8 mouse cellular contexts compared by ENCODE assay signal in the genomic region with DNA sequence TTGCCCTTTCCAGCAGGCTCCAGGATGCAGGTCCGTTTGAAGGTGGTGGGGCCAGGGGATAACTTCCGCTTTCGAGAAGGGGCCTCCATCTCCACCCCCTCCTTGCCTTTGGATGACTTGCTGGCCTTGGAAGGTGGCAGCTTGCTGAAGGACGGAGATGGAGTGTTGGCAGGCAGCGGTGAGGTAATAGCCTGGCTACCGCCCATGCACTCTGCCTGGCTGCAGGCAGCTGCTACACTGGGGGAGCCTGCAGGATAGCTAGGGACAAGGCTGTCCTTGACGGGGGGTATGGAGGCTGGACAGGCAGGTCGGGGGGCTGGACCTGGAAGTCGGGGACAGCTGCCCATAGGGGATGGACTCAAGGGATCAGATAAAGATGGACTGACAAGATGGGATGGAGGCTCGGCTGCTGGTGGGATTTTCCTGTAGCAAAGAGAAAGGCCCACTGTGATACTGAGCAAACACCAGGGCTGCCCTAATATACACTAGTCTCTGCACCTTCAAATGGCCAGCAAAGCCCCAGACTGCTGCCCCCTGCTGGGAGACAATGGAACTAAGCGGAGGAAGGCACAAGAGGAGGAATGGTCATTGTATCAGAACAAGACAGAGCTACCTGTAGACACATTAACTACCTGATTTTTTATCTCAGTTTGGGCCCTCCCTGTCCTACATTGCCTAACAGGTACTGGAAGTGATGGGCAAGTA. TPM values are rescaled to one million over a fixed set of nuclear protein-coding genes. Genes with fewer than 3 reads are reported as not detected.
A peak's percentile ranks its signal among the peaks of the same experiment; 100 is the strongest.
DNase-seq lines count a peak whose midpoint lies in the region; ATAC-seq lines count a peak whose summit lies in the region.

No protein-coding gene starts in this region.

- no peak overlapping the region for H3K4me2 ChIP-seq in intestine, embryonic 14.5 days (ENCODE audit: low read length)
- H3K4me2 ChIP-seq in intestine, embryonic 15.5 days (replicated peaks) = no peak overlapping the region

- WGBS in intestine, embryonic 14.5 days = 82% methylated on average over 11 of the region's 11 CpGs
- WGBS in intestine, embryonic 15.5 days = 82% methylated on average over 11 of the region's 11 CpGs
- WGBS in heart, embryonic 10.5 days = 76% methylated on average over 11 of the region's 11 CpGs

- H3K9ac ChIP-seq in intestine, embryonic 14.5 days (ENCODE audit: low read length) = no peak overlapping the region
- no peak overlapping the region for H3K9ac ChIP-seq in intestine, embryonic 15.5 days

- peak; percentile 95 for DNase-seq in intestine, embryonic 14.5 days (ENCODE audit: low spot score)
- peak; percentile 76 for DNase-seq in R1 (ENCODE audit: low read depth, low spot score)
- DNase-seq in cerebellum, postnatal 10 days = peak; percentile 92 to 94
- DNase-seq in heart, embryonic 10.5 days (ENCODE audit: low spot score) = peak; percentile 89
- DNase-seq in layer of hippocampus, postnatal 10 days (ENCODE audit: low spot score in 2 of 2) = peak; percentile 86
- peak; percentile 72 for DNase-seq in mesoderm, embryonic 11.5 days (ENCODE audit: low read depth, low spot score)
- peak; percentile 81 to 95 for DNase-seq in spleen, postnatal 4 days (ENCODE audit: low spot score in 2 of 2)

- no peak overlapping the region for H3K27ac ChIP-seq in intestine, embryonic 14.5 days (ENCODE audit: low read depth)
- no peak overlapping the region for H3K27ac ChIP-seq in intestine, embryonic 15.5 days
- no peak overlapping the region for H3K27ac ChIP-seq in heart, embryonic 10.5 days

- peaks cover 56% of the 10 kb centered on the region for H3K36me3 ChIP-seq in intestine, embryonic 14.5 days (ENCODE audit: control insufficient read depth, insufficient read depth, low read length)
- peaks cover 16% of the 10 kb centered on the region for H3K36me3 ChIP-seq in intestine, embryonic 15.5 days
- peaks cover 70% of the 10 kb centered on the region for H3K36me3 ChIP-seq in heart, embryonic 10.5 days

- peaks cover 13% of the 10 kb centered on the region for H3K4me1 ChIP-seq in intestine, embryonic 14.5 days (replicated peaks; ENCODE audit: control insufficient read depth, insufficient read depth, low read length)
- H3K4me1 ChIP-seq in intestine, embryonic 15.5 days (replicated peaks) = peaks cover 20% of the 10 kb centered on the region
- H3K4me1 ChIP-seq in heart, embryonic 10.5 days = peaks cover 40% of the 10 kb centered on the region

- no peaks in the 10 kb centered on the region for H3K27me3 ChIP-seq in intestine, embryonic 14.5 days (replicated peaks; ENCODE audit: control insufficient read depth, insufficient read depth, low read length)
- no peaks in the 10 kb centered on the region for H3K27me3 ChIP-seq in intestine, embryonic 15.5 days (replicated peaks)
- no peaks in the 10 kb centered on the region for H3K27me3 ChIP-seq in heart, embryonic 10.5 days (ENCODE audit: insufficient read depth, poor library complexity, severe bottlenecking)

- ATAC-seq in intestine, embryonic 14.5 days (replicated peaks; ENCODE audit: low FRiP score, low TSS enrichment, low read depth) = no peak
- no peak for ATAC-seq in intestine, embryonic 15.5 days

- H3K9me3 ChIP-seq in intestine, embryonic 14.5 days (ENCODE audit: control insufficient read depth, low read length) = no peaks in the 10 kb centered on the region
- no peaks in the 10 kb centered on the region for H3K9me3 ChIP-seq in intestine, embryonic 15.5 days
- no peaks in the 10 kb centered on the region for H3K9me3 ChIP-seq in heart, embryonic 10.5 days

- H3K4me3 ChIP-seq in intestine, embryonic 14.5 days (ENCODE audit: low read depth, low read length) = no peak overlapping the region
- H3K4me3 ChIP-seq in intestine, embryonic 15.5 days (replicated peaks) = no peak overlapping the region
- no peak overlapping the region for H3K4me3 ChIP-seq in heart, embryonic 10.5 days

RNA-seq across cellular contexts. Expression of a gene that starts 2.8 kb away (rescaled TPM):
- polyA plus RNA-seq in intestine, embryonic 14.5 days (2014; fragmentation: Nextera tagmentation; extraction: Ambion mirVana) = 2.3 and 2.6 TPM in 2 replicates
- polyA plus RNA-seq in intestine, embryonic 15.5 days (2015; fragmentation: Nextera tagmentation; extraction: Ambion mirVana) = 3.6 and 3.8 TPM in 2 replicates
- polyA plus RNA-seq in heart, embryonic 10.5 days (2016; fragmentation: Nextera tagmentation; extraction: Ambion mirVana) = 3.1 and 3.9 TPM in 2 replicates
- total RNA-seq in layer of hippocampus, postnatal 10 days (2021) = 10 to 100 TPM; 10.6 to 11.2 TPM

RNA-seq across cellular contexts. Expression of a gene that starts 7.0 kb away (rescaled TPM):
- polyA plus RNA-seq in intestine, embryonic 14.5 days (2014; fragmentation: Nextera tagmentation; extraction: Ambion mirVana) = 15.3 and 15.5 TPM in 2 replicates
- 10.9 and 11.3 TPM in 2 replicates for polyA plus RNA-seq in intestine, embryonic 15.5 days (2015; fragmentation: Nextera tagmentation; extraction: Ambion mirVana)
- 9.2 and 11.7 TPM in 2 replicates for polyA plus RNA-seq in heart, embryonic 10.5 days (2016; fragmentation: Nextera tagmentation; extraction: Ambion mirVana)
- total RNA-seq in layer of hippocampus, postnatal 10 days (2021) = 10 to 100 TPM; 21.1 to 26.1 TPM

RNA-seq across cellular contexts. Expression of a gene that starts 17.6 kb away (rescaled TPM):
- polyA plus RNA-seq in intestine, embryonic 14.5 days (2014; fragmentation: Nextera tagmentation; extraction: Ambion mirVana) = 3.0 and 3.5 TPM in 2 replicates
- 3.9 and 4.4 TPM in 2 replicates for polyA plus RNA-seq in intestine, embryonic 15.5 days (2015; fragmentation: Nextera tagmentation; extraction: Ambion mirVana)
- 1.4 and 3.3 TPM in 2 replicates for polyA plus RNA-seq in heart, embryonic 10.5 days (2016; fragmentation: Nextera tagmentation; extraction: Ambion mirVana)
- total RNA-seq in layer of hippocampus, postnatal 10 days (2021) = 10 to 100 TPM; 36.9 to 37.2 TPM

RNA-seq across cellular contexts. Expression of a gene that starts 22.7 kb away (rescaled TPM):
- 0.08 and 0.36 TPM in 2 replicates for polyA plus RNA-seq in intestine, embryonic 14.5 days (2014; fragmentation: Nextera tagmentation; extraction: Ambion mirVana)
- 0.21 and 0.27 TPM in 2 replicates for polyA plus RNA-seq in intestine, embryonic 15.5 days (2015; fragmentation: Nextera tagmentation; extraction: Ambion mirVana)
- polyA plus RNA-seq in heart, embryonic 10.5 days (2016; fragmentation: Nextera tagmentation; extraction: Ambion mirVana) = 0.39 and 1.0 TPM in 2 replicates
- total RNA-seq in layer of hippocampus, postnatal 10 days (2021) = 1 to 10 TPM; 1.2 to 1.6 TPM

RNA-seq across cellular contexts. Expression of a gene that starts 49.1 kb away (rescaled TPM):
- polyA plus RNA-seq in intestine, embryonic 14.5 days (2014; fragmentation: Nextera tagmentation; extraction: Ambion mirVana) = 0.04 and 0.26 TPM in 2 replicates
- 0.15 and 0.21 TPM in 2 replicates for polyA plus RNA-seq in intestine, embryonic 15.5 days (2015; fragmentation: Nextera tagmentation; extraction: Ambion mirVana)
- 0.11 and 0.33 TPM in 2 replicates for polyA plus RNA-seq in heart, embryonic 10.5 days (2016; fragmentation: Nextera tagmentation; extraction: Ambion mirVana)
- 10 to 100 TPM; 14.5 to 15.0 TPM for total RNA-seq in layer of hippocampus, postnatal 10 days (2021)
